Mouse (Mus musculus) heart, postnatal 10 days (tissue): Measurements from ENCODE around the gene Nhsl1. TPM values are rescaled to one million over a fixed set of nuclear protein-coding genes. Genes with fewer than 3 reads are reported as not detected.
A peak's percentile ranks its signal among the peaks of the same experiment; 100 is the strongest.

Source experiments
- DNase-seq, 2 experiments: peaks; one replicate each; pipeline ENCODE4 v3.0.0; 2021
- intact Hi-C: fragments of 180-260 bp; cut with DNase I; formaldehyde crosslinking; loops from one replicate; pipeline ENCODE4 v1.15.1; 2025
- total RNA-seq, 2 experiments: library from RNA; stranded (reverse); gene quantifications; 2 replicates each; pipeline ENCODE4 v1.2.3; 2021

Nhsl1 gene
- total RNA-seq, 2 experiments from 2014 or later = 22.1 to 29.6 TPM

DNA sequence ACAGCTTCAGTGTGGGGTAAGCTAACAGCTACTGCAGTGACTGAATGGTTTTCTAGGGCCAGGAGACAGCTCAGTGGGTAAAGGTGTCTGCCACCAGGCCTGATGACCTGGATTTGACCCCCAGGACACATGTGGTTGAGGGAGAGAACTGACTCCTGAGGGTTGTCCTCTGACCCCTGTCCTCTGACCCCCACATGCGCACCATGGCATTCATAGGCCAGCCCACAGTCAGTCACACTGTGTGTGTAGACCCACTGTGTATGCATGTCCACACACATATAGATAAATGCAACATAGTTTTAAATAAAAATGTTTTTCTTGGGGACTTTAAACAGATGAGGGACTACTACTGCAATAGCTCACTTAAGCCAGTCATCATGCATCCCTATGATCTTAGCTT lies 22.1 kb downstream of the Nhsl1 start:
- DNase-seq = no peak
- intact Hi-C loops = no loop called here

DNA sequence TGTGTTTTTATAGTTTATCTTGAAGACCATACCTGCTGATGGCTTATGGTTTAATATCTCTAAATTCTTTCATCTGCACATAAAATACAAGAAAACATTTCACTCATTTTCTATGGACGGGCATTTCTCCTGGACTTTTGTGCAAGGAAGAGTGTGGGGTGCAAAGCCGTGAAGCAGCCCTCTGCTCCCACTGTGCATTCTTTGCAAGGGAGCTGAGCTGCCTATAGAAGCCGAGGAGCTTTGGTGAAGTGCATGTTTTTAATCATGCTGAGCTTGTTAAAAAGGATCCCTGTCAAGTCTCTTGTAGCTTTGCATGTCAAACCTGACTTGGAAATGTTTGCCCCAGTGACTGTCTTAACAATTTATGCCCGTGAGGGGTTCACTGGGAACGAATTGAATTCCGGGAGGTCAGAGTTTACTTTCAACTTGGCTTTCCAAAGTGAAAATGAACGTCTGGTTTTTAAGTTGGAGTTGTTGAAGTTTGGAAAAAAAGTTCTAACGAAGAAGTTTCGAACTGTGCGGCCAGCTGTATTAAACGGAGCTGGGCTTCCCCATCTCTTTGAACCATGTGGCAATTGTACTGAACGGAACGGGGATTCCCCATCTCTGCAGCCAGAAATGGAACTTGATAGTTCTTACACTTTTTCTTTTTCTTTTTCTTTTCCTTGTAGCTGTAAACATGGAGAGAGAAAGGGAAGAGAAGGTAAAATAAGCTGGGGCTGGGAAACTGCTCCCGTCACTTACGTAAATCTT lies 22.8 kb downstream of the Nhsl1 start:
- DNase-seq = no peak
- intact Hi-C loops = no loop called here

DNA sequence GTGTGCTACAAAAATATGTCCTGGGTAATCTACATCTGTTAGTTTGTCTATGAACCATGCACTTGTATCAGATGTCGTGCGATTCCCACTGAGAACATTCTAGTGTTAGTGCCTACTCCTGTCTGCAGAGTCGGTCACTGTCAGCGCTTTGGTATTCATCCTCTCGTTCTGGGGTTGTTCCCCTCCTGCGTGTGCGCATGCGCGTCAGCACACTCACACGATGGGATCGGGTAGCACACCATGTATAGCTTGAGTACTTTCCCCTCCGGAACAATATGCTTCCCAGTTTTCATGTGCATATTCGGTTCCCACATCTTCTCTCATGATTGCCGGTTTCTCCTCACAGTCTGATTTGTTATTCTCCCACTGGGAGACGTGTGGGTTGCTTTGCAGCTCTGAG lies 28.4 kb downstream of the Nhsl1 start:
- no peak for DNase-seq
- intact Hi-C loops = no loop called here

DNA sequence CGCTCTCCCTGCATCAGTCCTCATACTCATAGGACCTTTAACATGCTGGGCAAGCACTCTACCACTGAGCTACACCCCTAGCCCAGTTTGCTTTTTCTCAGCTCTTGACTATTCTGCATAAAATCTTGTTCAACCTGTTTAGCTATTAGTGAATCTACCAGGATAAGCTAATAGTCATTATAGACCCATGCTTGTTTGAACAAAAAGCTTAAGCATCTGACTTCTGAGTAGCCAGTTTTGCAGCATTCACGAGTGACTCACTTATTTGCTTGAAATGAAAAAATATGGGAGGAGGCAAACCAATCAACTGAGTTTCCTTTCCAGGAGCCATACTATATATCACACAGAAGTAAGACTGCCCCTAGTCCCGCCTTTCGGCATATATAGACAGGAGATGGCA lies 32.0 kb downstream of the Nhsl1 start:
- intact Hi-C loops = no loop called here
- DNase-seq = no peak

DNA sequence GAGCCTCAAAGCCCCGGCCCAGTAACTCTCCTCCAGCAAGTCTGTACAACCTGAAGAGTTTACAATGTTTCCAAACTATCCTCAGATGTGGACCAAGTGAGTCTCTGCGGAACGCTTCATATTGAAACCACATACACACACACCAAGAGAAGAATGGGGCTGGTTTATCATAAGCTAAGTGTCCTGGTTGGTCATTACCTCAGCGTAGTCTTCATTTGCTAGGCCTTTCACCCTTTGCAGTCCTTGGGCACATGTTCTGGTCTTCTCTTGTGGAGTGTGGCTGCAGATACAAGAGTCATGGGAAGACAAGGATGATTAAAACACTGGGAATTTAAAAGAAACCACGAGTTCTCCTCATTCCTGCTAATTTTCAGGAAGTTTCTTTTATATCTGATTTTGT lies 34.2 kb downstream of the Nhsl1 start:
- intact Hi-C loops = no loop called here
- DNase-seq = no peak

DNA sequence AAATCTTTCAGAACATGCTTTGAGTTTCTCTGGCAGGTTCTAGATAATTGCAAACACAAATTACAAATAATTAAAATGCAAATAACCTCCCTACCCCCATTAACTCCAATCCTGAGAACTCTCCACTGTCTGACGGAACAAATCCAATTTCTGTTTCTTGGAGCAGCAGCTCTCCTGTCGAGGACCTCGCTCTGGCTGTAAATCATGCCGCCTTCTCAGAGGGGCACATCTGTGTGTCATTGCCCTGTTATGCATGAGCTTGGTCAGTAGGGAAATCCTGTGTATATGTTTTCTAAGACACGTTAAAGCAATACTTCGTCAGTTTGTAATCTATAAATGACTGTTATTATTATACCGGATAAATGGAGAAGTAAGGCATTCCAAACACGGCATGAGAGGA lies 35.3 kb downstream of the Nhsl1 start:
- no peak for DNase-seq
- intact Hi-C loops = no loop called here

DNA sequence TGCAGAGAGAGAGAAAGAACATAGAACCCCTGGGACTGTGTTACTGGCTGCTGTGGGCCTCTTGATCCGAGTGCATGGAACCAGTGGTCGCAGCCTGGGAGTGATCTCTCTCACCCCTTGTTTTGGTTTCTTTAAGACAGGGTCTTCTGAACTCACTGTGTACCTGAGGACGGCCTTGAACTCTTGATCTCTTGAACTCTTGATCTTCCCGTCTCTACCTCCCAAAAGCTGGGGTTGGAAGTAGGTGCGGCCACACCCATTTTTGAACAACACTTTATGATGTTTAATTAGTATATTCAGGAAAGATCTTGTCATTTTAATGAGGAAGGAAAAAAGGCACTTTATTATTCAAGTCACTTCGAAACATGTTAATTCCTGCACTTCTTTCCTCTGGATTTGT lies 37.7 kb downstream of the Nhsl1 start:
- intact Hi-C loops = no loop called here

DNA sequence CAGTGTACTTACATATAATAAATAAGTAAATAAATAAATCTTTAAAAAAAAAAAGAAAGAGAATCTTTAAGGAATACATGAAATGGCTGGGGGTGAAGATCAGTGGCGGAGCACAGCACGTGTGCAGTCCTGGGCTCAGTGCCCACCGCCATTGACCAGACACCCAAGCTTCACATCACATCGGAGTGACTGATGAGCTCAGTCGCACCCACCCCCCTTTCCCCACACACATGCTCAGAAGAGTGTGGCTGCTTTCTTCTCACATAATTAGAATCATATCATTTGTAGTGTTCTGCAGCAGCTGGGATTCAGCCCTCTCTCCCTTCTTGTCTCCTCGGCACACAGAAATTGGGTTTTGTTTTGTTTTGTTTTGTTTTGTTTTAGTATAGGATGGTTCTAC lies 38.4 kb downstream of the Nhsl1 start:
- intact Hi-C loops = no loop called here
- DNase-seq = no peak

More for the DNA sequence above, 37.7 kb downstream of the Nhsl1 start:
- no peak for DNase-seq

DNA sequence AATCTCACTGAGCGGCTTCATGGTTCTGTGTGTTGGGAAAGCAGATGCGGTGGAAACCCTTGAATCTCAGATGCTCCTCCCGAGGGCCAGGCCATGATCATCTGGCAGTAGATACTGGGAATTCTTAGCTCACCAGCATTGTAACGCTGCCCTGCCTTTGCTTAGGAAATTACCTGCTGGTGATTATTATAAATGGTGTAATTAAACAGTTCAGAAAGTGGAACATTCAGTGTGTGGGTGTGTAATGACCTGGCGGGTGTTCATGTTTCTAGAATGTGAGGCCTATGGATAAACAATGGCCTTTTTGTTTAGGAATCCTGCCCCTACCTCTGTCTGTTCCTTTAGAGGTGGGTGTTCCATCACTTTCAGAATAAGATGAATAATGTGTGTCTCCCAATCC lies 39.7 kb downstream of the Nhsl1 start:
- intact Hi-C loops = no loop called here

DNA sequence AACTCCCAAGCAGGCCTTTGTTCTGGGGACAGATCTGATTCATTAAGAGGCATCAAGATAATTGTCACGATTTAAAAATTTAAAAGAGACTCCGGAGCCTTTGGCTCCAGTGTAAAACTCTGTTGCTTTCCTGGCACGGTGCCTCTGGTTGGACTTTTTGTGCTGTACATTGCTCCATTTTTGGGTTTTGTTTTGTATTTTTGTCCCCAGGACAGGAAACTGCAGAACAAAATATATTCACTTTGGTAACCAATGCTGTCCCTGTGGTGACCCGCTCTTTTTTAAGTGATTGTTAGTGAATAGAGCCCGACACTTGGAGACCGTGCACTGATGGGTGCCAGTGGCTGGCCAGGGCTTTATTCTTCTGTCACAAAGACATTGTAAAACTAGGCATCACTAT lies 41.4 kb downstream of the Nhsl1 start:
- DNase-seq = peak in 1 of 2 experiments; percentile 10
- intact Hi-C loops = no loop called here

More for the DNA sequence above, 39.7 kb downstream of the Nhsl1 start:
- DNase-seq = no peak

DNA sequence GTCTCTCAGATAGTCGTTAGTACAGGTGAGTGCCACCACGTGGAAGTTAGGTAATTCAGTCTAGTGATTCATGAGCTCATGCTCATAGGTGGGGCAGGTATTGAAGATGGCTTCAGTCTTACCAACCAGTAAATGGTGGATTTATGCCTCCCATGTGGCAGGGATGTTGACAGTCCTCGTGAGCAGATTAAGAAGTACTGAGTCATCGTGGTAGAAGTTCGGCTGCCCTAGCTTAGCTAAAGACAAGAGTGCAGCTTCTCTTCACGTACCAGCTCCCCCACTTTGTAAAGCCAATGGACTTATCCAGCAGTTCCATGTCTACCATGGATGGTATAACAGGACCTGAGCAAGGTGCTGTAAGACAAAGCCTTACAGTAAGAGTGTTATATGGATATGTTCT lies 46.6 kb downstream of the Nhsl1 start:
- DNase-seq = no peak
- intact Hi-C loops = no loop called here

DNA sequence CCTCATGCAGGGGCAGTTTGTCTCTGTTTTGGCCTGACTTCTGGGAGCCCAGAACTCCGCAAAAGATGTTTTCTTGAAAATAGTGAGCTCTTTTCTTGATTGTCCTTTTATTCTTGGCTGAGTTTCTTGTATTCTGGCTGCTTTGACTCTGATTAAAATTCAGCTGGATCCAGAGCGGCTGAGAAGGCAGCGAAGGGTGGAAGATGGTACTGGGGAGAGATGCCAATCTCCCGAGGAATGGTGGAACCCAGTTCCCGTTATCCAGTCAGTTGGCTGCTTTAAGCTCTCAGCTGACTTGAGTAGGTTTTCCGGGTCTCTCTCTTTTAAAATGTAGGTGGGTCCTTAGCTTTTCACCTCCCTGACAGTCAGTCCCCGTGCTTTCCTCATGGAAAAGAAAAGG lies 47.9 kb downstream of the Nhsl1 start:
- intact Hi-C loops = no loop called here
- DNase-seq = no peak

DNA sequence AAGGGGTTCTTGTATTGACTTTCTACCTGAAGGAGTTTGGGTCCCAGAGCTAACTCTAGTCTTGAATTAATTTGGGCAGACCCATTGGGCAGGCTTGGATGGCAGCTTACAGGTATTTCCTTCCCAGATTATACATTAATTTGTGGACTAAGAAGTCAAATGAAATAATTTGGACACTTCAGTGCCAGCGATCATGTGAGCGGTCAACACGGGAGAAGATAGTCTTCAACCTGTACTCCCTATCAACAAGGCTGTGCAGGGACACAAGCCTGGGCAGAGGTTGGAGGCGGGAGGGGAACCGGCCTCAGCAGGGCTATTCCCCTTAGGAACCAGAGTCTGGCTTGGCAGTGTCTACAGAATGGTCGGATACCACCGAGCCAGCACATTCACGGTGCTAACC lies 49.3 kb downstream of the Nhsl1 start:
- intact Hi-C loops = no loop called here
- DNase-seq = no peak

DNA sequence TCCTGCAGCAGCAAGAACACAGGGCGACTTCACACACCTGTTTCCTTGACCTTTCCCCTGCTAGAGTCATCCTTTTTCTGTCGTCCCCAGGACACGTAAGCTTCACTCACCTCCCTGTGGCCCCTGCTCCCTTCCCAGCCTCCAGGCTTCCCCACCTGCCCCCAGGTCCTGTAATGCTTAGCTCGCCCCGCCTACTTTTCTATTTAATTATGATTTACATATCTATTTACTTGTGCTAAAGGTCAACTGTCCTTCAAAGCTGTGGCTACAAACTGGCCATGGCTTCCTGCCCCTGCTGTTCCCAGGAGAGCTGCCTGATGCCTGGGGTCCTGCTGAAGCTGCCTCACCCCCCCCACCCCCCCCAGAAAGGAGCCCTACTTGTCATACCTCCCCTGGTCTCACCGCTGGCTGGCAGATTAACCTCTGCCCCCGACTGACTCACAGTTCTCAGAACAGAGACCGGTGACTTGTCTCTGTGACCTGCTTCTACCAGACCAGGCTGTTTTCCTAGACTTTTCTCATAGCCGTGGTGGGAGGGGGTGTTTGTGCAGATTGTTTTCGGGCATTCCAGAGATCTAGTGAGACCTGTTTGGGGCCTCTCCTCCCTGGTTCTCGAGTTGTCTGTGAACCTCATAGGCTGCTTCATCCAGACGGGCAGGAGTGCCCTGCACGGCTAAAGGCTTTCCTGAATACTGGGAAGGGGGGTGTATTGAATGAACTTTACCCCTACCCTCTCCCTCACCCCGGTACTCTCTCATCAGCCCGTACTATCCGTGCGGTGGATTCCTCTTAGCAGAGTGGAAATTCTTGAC lies 51.9 kb downstream of the Nhsl1 start:
- DNase-seq = no peak
- intact Hi-C loops = no loop called here

DNA sequence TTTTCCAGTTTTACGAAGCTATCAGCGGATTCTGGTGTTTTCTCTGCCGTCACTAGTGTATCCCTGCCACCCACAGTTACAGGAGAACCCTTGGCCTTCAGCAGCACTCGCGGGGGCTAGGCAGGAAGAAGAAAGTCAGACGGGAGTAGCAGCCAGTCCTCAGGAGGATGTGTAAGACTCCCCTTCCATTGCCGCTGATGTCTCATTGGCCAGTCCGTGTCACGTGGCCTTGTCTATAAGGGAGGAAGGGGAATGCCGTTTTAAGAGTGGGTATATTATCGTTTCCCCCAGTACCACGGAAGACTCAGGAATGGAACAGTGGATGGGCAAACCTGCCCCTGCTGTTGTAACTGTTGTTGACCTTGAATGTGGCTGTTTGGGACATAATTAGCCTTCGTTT lies 53.1 kb downstream of the Nhsl1 start:
- DNase-seq = no peak
- intact Hi-C loops = no loop called here

DNA sequence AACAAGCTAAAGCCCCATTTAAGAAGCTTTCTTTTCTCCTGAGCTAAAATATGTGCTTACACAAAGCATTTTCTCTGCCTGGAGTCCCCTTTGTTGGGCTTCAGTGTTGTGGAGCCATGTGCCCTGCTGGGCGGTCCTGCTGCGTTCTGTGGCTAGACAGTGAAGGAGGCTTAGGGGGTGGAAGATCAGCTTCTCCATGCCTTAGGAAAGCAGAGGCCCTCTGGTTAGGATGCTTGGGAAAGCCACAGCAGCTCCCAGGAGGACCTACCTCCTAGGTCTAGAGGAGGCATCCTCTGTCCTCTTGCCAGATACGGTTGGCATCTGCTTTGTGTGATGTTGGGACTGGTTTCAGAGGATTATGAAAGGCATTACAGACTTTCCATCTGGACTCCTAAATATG lies 56.5 kb downstream of the Nhsl1 start:
- no peak for DNase-seq

DNA sequence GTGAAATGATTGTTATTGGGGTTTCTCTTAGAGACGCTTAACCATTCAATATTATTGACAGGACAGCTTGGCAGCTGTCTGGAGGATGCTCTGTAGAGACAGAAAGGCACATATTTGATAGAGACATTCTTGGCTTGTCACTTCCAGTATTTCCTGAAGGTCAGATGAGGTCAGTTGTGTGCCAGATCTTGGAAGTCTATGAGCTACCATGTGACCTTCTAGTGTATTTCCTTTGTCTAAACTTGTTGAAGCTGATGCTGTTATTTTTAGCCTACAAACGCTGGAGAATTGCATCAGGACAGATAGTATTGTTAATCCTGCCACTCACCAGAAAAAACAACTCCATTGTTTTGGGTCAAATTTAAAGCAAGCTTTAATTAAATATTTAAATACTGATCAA lies 66.0 kb downstream of the Nhsl1 start:
- peak in 1 of 2 experiments; percentile 36 for DNase-seq
- intact Hi-C loops = loop anchor here (10.0 kb wide), 1 partner anchor 650 kb away; no protein-coding TSS in a partner anchor

More for the DNA sequence above, 56.5 kb downstream of the Nhsl1 start:
- intact Hi-C loops = no loop called here

DNA sequence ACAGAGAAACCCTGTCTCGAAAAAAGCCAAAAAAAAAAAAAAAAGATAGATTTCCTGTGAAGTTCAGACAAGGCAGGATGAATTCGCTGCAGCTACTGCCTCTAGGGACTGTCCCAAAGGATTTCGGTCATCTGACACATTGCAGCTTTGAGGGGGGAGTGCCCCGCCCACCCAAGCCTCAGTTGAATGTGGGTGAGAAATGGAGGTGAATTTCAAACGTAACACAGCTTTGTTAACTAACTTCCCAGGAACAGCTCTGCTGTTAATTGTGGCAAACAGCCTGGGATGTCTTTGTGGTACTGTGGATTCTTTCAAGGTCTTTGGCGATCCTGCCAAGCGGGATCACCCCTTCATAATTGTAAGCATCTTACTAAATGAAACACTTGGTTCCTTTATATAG lies 67.4 kb downstream of the Nhsl1 start:
- no peak for DNase-seq
- intact Hi-C loops = loop anchor here (10.0 kb wide), 1 partner anchor 651 kb away; no protein-coding TSS in a partner anchor

DNA sequence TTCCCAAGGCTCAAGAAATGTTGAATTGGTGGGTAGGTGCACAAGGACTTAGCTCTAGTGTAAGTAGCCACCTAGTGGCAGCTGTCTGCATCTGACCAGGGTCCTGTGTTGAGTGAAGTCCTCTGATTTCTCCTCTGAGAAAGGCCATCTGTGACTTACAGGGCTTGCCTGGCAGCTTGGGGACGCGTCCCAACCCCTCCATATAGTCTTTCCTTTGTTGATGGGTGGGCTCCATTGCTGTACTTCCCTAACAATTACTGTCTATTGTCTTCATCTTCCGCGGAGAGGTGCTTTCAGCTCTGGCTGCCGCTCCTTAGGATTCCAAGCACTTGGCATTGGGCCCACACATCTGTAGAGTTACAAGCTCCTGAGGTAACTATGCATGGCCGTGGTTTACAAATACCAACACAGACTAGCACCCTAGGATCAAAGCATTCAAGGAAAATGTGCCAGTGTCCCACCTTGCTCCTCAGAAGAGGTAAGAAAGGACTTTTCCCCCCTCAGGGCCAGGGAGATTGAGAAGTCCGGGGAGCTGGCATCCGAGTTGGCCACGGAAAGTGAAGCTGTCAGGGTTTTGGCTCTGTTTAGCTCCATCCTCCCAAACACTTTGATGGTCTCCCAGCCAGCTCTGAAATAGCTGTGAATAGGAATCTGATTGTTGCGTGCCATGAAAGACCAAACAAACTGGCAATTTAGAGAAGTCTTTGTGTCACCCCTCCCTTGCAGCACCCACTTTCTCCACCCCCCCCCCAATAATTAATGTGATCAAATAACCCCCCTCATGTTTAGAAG lies 70.2 kb downstream of the Nhsl1 start:
- DNase-seq = peak; percentile 72 to 73
- intact Hi-C loops = loop anchor here (1.0 to 10.0 kb wide), 2 partner anchors 70 to 654 kb away; no protein-coding TSS in a partner anchor

DNA sequence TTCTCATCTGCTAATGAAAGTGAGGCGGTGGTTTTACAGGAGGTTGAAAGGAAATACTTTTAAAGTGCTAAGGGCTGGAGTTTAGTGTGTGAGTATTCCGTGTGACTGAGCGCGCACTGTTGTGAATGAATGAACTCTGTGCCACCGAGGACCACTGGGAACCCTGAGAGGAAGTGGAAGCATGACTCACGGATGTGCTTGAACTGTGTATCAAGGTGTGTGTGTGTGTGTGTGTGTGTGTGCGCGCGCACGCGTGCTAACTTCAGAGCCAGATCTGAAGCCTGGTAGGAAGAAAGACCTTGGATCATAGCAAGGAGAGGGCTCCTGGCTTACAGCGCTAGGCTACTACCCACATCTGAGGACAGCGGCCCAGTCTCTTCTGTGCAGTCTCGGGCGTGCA lies 71.2 kb downstream of the Nhsl1 start:
- intact Hi-C loops = loop anchor here (2.0 to 10.0 kb wide), 5 partner anchors 41 to 455 kb away; partner anchors contain the start of genes Perp and Reps1
- DNase-seq = no peak

DNA sequence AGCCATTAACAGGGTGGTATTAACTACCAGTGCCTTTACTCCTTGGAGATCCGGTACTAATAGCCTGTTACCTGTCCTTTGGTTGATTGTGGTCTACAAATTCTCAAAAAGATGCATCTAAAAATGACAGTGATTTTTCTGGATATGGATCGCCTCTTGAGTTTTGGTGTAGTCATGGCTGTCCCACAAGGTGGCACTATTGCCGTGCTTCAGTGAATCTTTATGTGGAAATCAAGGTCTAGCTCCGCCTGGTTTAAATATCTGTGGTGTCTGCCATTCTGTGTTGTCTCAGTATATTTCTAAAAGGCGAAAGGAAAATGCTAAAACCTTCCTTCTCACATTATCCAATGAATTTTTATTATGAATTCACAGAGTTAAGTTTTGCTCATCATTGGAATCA lies 72.8 kb downstream of the Nhsl1 start:
- intact Hi-C loops = loop anchor here (1.0 to 10.0 kb wide), 7 partner anchors 39 to 453 kb away; partner anchors contain the start of genes Perp and Reps1
- DNase-seq = peak; percentile 72 to 76
